22 mouse cellular contexts compared by ENCODE assay signal in the genomic region with DNA sequence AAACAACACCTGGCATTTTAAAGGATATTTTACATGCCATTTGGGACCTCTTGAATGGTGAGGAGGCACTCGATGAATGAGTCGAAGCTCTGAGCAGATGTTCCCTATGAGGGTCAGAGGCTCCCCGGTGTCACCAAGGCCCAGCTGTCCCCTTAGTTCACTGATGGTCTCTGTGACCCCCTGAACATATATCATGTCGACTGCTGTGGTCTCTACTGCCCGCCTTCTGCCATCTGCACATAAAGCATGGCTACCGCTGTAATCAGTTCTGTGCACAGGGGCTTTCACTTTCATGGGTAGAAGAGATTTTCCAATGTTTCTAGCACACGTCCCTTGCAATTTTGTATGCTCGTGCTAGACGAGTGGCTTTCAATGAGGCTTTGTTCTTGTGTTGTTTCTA.
DNase-seq lines count a peak whose midpoint lies in the region; ATAC-seq and TF ChIP-seq lines count a peak whose summit lies in the region.
"Had no signal": no experiment of that assay in that cellular context is flagged by ENCODE, and none has a peak within 500 bp of the region (broad histone marks: within the 10 kb centered on the region; RNA-seq: fewer than 3 reads in every experiment).

No protein-coding gene starts in this region.

- TF ChIP-seq CTCF in hindbrain, postnatal 0 days (IDR thresholded peaks at IDR 0.05; ENCODE audit: low read depth), result no peak
- no peak for TF ChIP-seq CTCF in liver, postnatal 0 days (IDR thresholded peaks at IDR 0.05; ENCODE audit: low read depth)

- TF ChIP-seq EP300 in liver, postnatal 0 days (IDR thresholded peaks at IDR 0.05; ENCODE audit: low read depth), result no peak

- H3K9ac ChIP-seq in hindbrain, embryonic 11.5 days (ENCODE audit: low read depth, low read length), result no peak overlapping the region
- H3K9ac ChIP-seq in hindbrain, postnatal 0 days (replicated peaks; ENCODE audit: low read length), result no peak overlapping the region
- no peak overlapping the region for H3K9ac ChIP-seq in neural tube, embryonic 12.5 days
- H3K9ac ChIP-seq in liver, postnatal 0 days (replicated peaks), result no peak overlapping the region
- H3K9ac ChIP-seq: embryonic facial prominence, embryonic 15.5 days; forebrain, embryonic 15.5 days had no signal

- H3K4me3 ChIP-seq in hindbrain, embryonic 11.5 days (ENCODE audit: low read depth, low read length), result no peak overlapping the region
- H3K4me3 ChIP-seq in hindbrain, postnatal 0 days (ENCODE audit: low read length), result no peak overlapping the region
- H3K4me3 ChIP-seq in neural tube, embryonic 12.5 days, result no peak overlapping the region
- H3K4me3 ChIP-seq in liver, postnatal 0 days (ENCODE audit: low read depth, low read length), result no peak overlapping the region
- H3K4me3 ChIP-seq: embryonic facial prominence, embryonic 15.5 days; erythroblast, embryonic 14.5 days; forebrain, embryonic 15.5 days had no signal

- WGBS in hindbrain, embryonic 11.5 days, result 44% methylated on average over 9 of the region's 9 CpGs
- 58% methylated on average over 9 of the region's 9 CpGs for WGBS in hindbrain, postnatal 0 days
- 15% methylated on average over 9 of the region's 9 CpGs for WGBS in neural tube, embryonic 12.5 days
- 75% methylated on average over 9 of the region's 9 CpGs for WGBS in liver, postnatal 0 days (ENCODE audit: insufficient replicate concordance)

- H3K27ac ChIP-seq in hindbrain, embryonic 11.5 days (ENCODE audit: low read depth, low read length), result 0 out of 2 replicates have a peak overlapping the region, but pooled peaks have one; percentile 54
- no peak overlapping the region for H3K27ac ChIP-seq in hindbrain, postnatal 0 days
- no peak overlapping the region for H3K27ac ChIP-seq in neural tube, embryonic 12.5 days
- no peak overlapping the region for H3K27ac ChIP-seq in liver, postnatal 0 days (ENCODE audit: low read depth)
- H3K27ac ChIP-seq: embryonic facial prominence, embryonic 15.5 days; forebrain, embryonic 15.5 days had no signal

- H3K9me3 ChIP-seq in hindbrain, embryonic 11.5 days (ENCODE audit: control insufficient read depth, low read length), result no peaks in the 10 kb centered on the region
- no peaks in the 10 kb centered on the region for H3K9me3 ChIP-seq in hindbrain, postnatal 0 days (ENCODE audit: low read length)
- no peaks in the 10 kb centered on the region for H3K9me3 ChIP-seq in neural tube, embryonic 12.5 days
- H3K9me3 ChIP-seq in liver, postnatal 0 days (ENCODE audit: low read length), result no peaks in the 10 kb centered on the region
- H3K9me3 ChIP-seq: embryonic facial prominence, embryonic 15.5 days; forebrain, embryonic 15.5 days had no signal

- ATAC-seq in hindbrain, embryonic 11.5 days (ENCODE audit: low FRiP score), result peak; percentile 86
- ATAC-seq in hindbrain, postnatal 0 days, result no peak
- ATAC-seq in neural tube, embryonic 12.5 days (ENCODE audit: low FRiP score, low read depth), result peak; percentile 92
- ATAC-seq in liver, postnatal 0 days, result no peak
- ATAC-seq: activated CD4-positive, CD25-positive, alpha-beta regulatory T cell, adult 4 months; forebrain, embryonic 15.5 days; intestine, embryonic 16.5 days; Patski had no signal

- H3K4me1 ChIP-seq in hindbrain, embryonic 11.5 days (replicated peaks; ENCODE audit: control insufficient read depth, insufficient read depth, low read length), result no peaks in the 10 kb centered on the region
- H3K4me1 ChIP-seq in hindbrain, postnatal 0 days (ENCODE audit: insufficient read depth, low read length), result no peaks in the 10 kb centered on the region
- H3K4me1 ChIP-seq in neural tube, embryonic 12.5 days, result peaks cover 13% of the 10 kb centered on the region
- no peaks in the 10 kb centered on the region for H3K4me1 ChIP-seq in liver, postnatal 0 days (ENCODE audit: insufficient read depth)
- H3K4me1 ChIP-seq: embryonic facial prominence, embryonic 15.5 days; forebrain, embryonic 15.5 days had no signal

- no peak overlapping the region for H3K4me2 ChIP-seq in hindbrain, embryonic 11.5 days (replicated peaks; ENCODE audit: low read depth, low read length)
- H3K4me2 ChIP-seq in hindbrain, postnatal 0 days (ENCODE audit: low read depth, low read length), result no peak overlapping the region
- no peak overlapping the region for H3K4me2 ChIP-seq in neural tube, embryonic 12.5 days (replicated peaks)
- H3K4me2 ChIP-seq in liver, postnatal 0 days (ENCODE audit: low read depth, low read length), result no peak overlapping the region
- H3K4me2 ChIP-seq: embryonic facial prominence, embryonic 15.5 days; forebrain, embryonic 15.5 days had no signal

- DNase-seq in hindbrain, embryonic 11.5 days (ENCODE audit: low spot score), result peak; percentile 39
- no peak for DNase-seq in hindbrain, postnatal 0 days (ENCODE audit: low spot score)
- DNase-seq in embryo, embryonic 10 days (ENCODE audit: low spot score), result peak; percentile 62
- DNase-seq in embryo, embryonic 9.5 days (ENCODE audit: extremely low spot score), result peak; percentile 11
- no peak for DNase-seq in urinary bladder, postnatal 4 days (ENCODE audit: low spot score in 2 of 2)
- DNase-seq in liver, postnatal 0 days, result no peak
- DNase-seq in urinary bladder, adult 2 months (ENCODE audit: low spot score), result no peak
- DNase-seq: adrenal gland, postnatal 14 days; cerebellum, adult 11-12 months; cerebellum, adult 9-10 months; cerebellum, postnatal 36 days; gastrocnemius, postnatal 36 days; heart, adult 11 months; heart, postnatal 10 days; heart, postnatal 4 days had no signal

- no peaks in the 10 kb centered on the region for H3K36me3 ChIP-seq in hindbrain, embryonic 11.5 days (ENCODE audit: control insufficient read depth, insufficient read depth, low read length)
- H3K36me3 ChIP-seq in hindbrain, postnatal 0 days (ENCODE audit: insufficient read depth, low read length), result no peaks in the 10 kb centered on the region
- H3K36me3 ChIP-seq in neural tube, embryonic 12.5 days, result no peaks in the 10 kb centered on the region
- H3K36me3 ChIP-seq in liver, postnatal 0 days (replicated peaks; ENCODE audit: insufficient read depth, low read length), result no peaks in the 10 kb centered on the region
- H3K36me3 ChIP-seq: embryonic facial prominence, embryonic 15.5 days; forebrain, embryonic 15.5 days had no signal

- no peaks in the 10 kb centered on the region for H3K27me3 ChIP-seq in hindbrain, embryonic 11.5 days (ENCODE audit: control insufficient read depth, insufficient read depth, low read length)
- no peaks in the 10 kb centered on the region for H3K27me3 ChIP-seq in hindbrain, postnatal 0 days (ENCODE audit: insufficient read depth, low read length)
- H3K27me3 ChIP-seq in neural tube, embryonic 12.5 days (replicated peaks), result no peaks in the 10 kb centered on the region
- H3K27me3 ChIP-seq in liver, postnatal 0 days (ENCODE audit: insufficient read depth, low read length), result no peaks in the 10 kb centered on the region
- H3K27me3 ChIP-seq: embryonic facial prominence, embryonic 15.5 days; forebrain, embryonic 15.5 days had no signal

Comparison
In these comparisons a context has a peak if more than half of its experiments do, and no peak if none do; other contexts are left out.
1. ATAC-seq: peak in hindbrain, embryonic 11.5 days (single experiment) and neural tube, embryonic 12.5 days (single experiment); none in hindbrain, postnatal 0 days (single experiment) and liver, postnatal 0 days (single experiment).
2. DNase-seq: peak in hindbrain, embryonic 11.5 days (single experiment), embryo, embryonic 10 days (single experiment) and embryo, embryonic 9.5 days (single experiment); none in hindbrain, postnatal 0 days (single experiment), urinary bladder, postnatal 4 days (0 of 2), liver, postnatal 0 days (single experiment) and urinary bladder, adult 2 months (single experiment).